31 mouse cellular contexts compared by ENCODE assay signal in genomic region chr2:117040211-117040610, GRCm38 (mm10).
DNase-seq lines count a peak whose midpoint lies in the region; ATAC-seq lines count a peak whose summit lies in the region.
"Had no signal": no experiment of that assay in that cellular context is flagged by ENCODE, and none has a peak within 500 bp of the region (broad histone marks: within the 10 kb centered on the region; RNA-seq: fewer than 3 reads in every experiment).

No protein-coding gene starts in this region.

- DNase-seq in hindbrain, embryonic 11.5 days (ENCODE audit: low spot score): peak; percentile 30
- DNase-seq in neural tube, embryonic 11.5 days (ENCODE audit: low spot score): peak; percentile 28
- DNase-seq in neural tube, embryonic 10.5 days (ENCODE audit: extremely low spot score, low spot score): no peak
- peak; percentile 33 for DNase-seq in embryo, embryonic 11 days
- no peak for DNase-seq in right cerebral cortex, postnatal 36 days (ENCODE audit: low spot score in 2 of 2)
- DNase-seq: adrenal gland, adult 2 months; adrenal gland, postnatal 36 days; B cell, adult 2 months; cerebellum, adult 8-10 months; cerebellum, postnatal 25 days; gastrocnemius, postnatal 10 days; heart, postnatal 4 days; kidney, adult 2 months; kidney, postnatal 14 days; layer of hippocampus, adult 9-11 months; liver, embryonic 13.5 days; lung, adult 18-20 months; lung, postnatal 4 days; right cerebral cortex, adult 18-20 months; thymus, adult 2 months; thymus, postnatal 4 days had no signal

- no peak overlapping the region for H3K9ac ChIP-seq in hindbrain, embryonic 11.5 days (ENCODE audit: low read depth, low read length)
- no peak overlapping the region for H3K9ac ChIP-seq in hindbrain, embryonic 16.5 days (ENCODE audit: low read depth, low read length)
- H3K9ac ChIP-seq in neural tube, embryonic 11.5 days (ENCODE audit: low read length): no peak overlapping the region
- H3K9ac ChIP-seq: forebrain, embryonic 13.5 days; intestine, embryonic 15.5 days; limb, embryonic 15.5 days; liver, embryonic 13.5 days had no signal

- H3K4me2 ChIP-seq in hindbrain, embryonic 11.5 days (replicated peaks; ENCODE audit: low read depth, low read length): no peak overlapping the region
- no peak overlapping the region for H3K4me2 ChIP-seq in hindbrain, embryonic 16.5 days (ENCODE audit: low read length)
- H3K4me2 ChIP-seq in neural tube, embryonic 11.5 days (ENCODE audit: low read depth): no peak overlapping the region
- H3K4me2 ChIP-seq: forebrain, embryonic 13.5 days; heart, embryonic 11.5 days; intestine, embryonic 15.5 days; limb, embryonic 15.5 days; liver, embryonic 13.5 days had no signal

- H3K9me3 ChIP-seq in hindbrain, embryonic 11.5 days (ENCODE audit: control insufficient read depth, low read length): no peaks in the 10 kb centered on the region
- H3K9me3 ChIP-seq in hindbrain, embryonic 16.5 days (ENCODE audit: control insufficient read depth, low read length): no peaks in the 10 kb centered on the region
- no peaks in the 10 kb centered on the region for H3K9me3 ChIP-seq in neural tube, embryonic 11.5 days (ENCODE audit: control insufficient read depth, low read length)
- H3K9me3 ChIP-seq: forebrain, embryonic 13.5 days; intestine, embryonic 15.5 days; limb, embryonic 10.5 days; limb, embryonic 15.5 days; liver, embryonic 13.5 days; megakaryocyte, embryonic 14.5 days had no signal

- ATAC-seq in hindbrain, embryonic 11.5 days (ENCODE audit: low FRiP score): peak; percentile 56; the same call in 1 of the 2 replicates
- no peak for ATAC-seq in hindbrain, embryonic 16.5 days
- peak; percentile 16; the same call in 1 of the 2 replicates for ATAC-seq in neural tube, embryonic 11.5 days (ENCODE audit: insufficient read depth, low FRiP score, low TSS enrichment)
- ATAC-seq: activated CD4-positive, CD25-positive, alpha-beta regulatory T cell, adult 4 months; forebrain, embryonic 13.5 days; hindbrain, postnatal 0 days; intestine, embryonic 15.5 days; lung, postnatal 0 days had no signal

- H3K4me3 ChIP-seq in hindbrain, embryonic 11.5 days (ENCODE audit: low read depth, low read length): no peak overlapping the region
- no peak overlapping the region for H3K4me3 ChIP-seq in hindbrain, embryonic 16.5 days (ENCODE audit: low read length)
- H3K4me3 ChIP-seq in neural tube, embryonic 11.5 days (ENCODE audit: low read depth, low read length): no peak overlapping the region
- H3K4me3 ChIP-seq: forebrain, embryonic 13.5 days; intestine, embryonic 15.5 days; limb, embryonic 10.5 days; limb, embryonic 15.5 days; liver, embryonic 13.5 days; megakaryocyte, embryonic 14.5 days had no signal

- no peak overlapping the region for H3K27ac ChIP-seq in hindbrain, embryonic 11.5 days (ENCODE audit: low read depth, low read length)
- H3K27ac ChIP-seq in hindbrain, embryonic 16.5 days (ENCODE audit: low read depth, low read length): no peak overlapping the region
- H3K27ac ChIP-seq in neural tube, embryonic 11.5 days (ENCODE audit: low read depth, low read length): no peak overlapping the region
- H3K27ac ChIP-seq: forebrain, embryonic 13.5 days; hindbrain, postnatal 0 days; intestine, embryonic 15.5 days; limb, embryonic 10.5 days; limb, embryonic 15.5 days; liver, embryonic 13.5 days had no signal

- H3K36me3 ChIP-seq in hindbrain, embryonic 11.5 days (ENCODE audit: control insufficient read depth, insufficient read depth, low read length): no peaks in the 10 kb centered on the region
- no peaks in the 10 kb centered on the region for H3K36me3 ChIP-seq in hindbrain, embryonic 16.5 days (ENCODE audit: control insufficient read depth, insufficient read depth, low read length)
- no peaks in the 10 kb centered on the region for H3K36me3 ChIP-seq in neural tube, embryonic 11.5 days (ENCODE audit: control insufficient read depth, insufficient read depth, low read length)
- H3K36me3 ChIP-seq: intestine, embryonic 15.5 days; limb, embryonic 10.5 days; limb, embryonic 15.5 days; liver, embryonic 13.5 days had no signal

- 16% methylated on average over 3 of the region's 3 CpGs for WGBS in hindbrain, embryonic 11.5 days
- 17% methylated on average over 3 of the region's 3 CpGs for WGBS in hindbrain, embryonic 16.5 days
- WGBS in neural tube, embryonic 11.5 days: 37% methylated on average over 3 of the region's 3 CpGs

- H3K4me1 ChIP-seq in hindbrain, embryonic 11.5 days (replicated peaks; ENCODE audit: control insufficient read depth, insufficient read depth, low read length): no peaks in the 10 kb centered on the region
- no peaks in the 10 kb centered on the region for H3K4me1 ChIP-seq in hindbrain, embryonic 16.5 days (ENCODE audit: control insufficient read depth, insufficient read depth, low read depth, low read length)
- peaks cover 2% of the 10 kb centered on the region; the same call in 1 of the 2 replicates for H3K4me1 ChIP-seq in neural tube, embryonic 11.5 days (ENCODE audit: control insufficient read depth, insufficient read depth, low read length)
- H3K4me1 ChIP-seq: forebrain, embryonic 13.5 days; intestine, embryonic 15.5 days; limb, embryonic 15.5 days; liver, embryonic 13.5 days had no signal

- no peaks in the 10 kb centered on the region for H3K27me3 ChIP-seq in hindbrain, embryonic 11.5 days (ENCODE audit: control insufficient read depth, insufficient read depth, low read length)
- no peaks in the 10 kb centered on the region for H3K27me3 ChIP-seq in hindbrain, embryonic 16.5 days (replicated peaks; ENCODE audit: control insufficient read depth, insufficient read depth, low read length)
- H3K27me3 ChIP-seq in neural tube, embryonic 11.5 days (ENCODE audit: control insufficient read depth, insufficient read depth, low read length): no peaks in the 10 kb centered on the region
- H3K27me3 ChIP-seq: forebrain, embryonic 13.5 days; intestine, embryonic 15.5 days; limb, embryonic 15.5 days; liver, embryonic 13.5 days; megakaryocyte, embryonic 14.5 days had no signal

Comparison
In these comparisons a context has a peak if more than half of its experiments do, and no peak if none do; other contexts are left out.
1. DNase-seq: peak in hindbrain, embryonic 11.5 days (single experiment), neural tube, embryonic 11.5 days (single experiment) and embryo, embryonic 11 days (single experiment); none in neural tube, embryonic 10.5 days (single experiment) and right cerebral cortex, postnatal 36 days (0 of 2).